Mouse (Mus musculus) hindbrain, embryonic 10.5 days (tissue): ENCODE measurements at regions not wholly inside any gene's neighbourhood (a gene's known extent, or its start where the extent isn't known, plus 50 kb on each side); places are given as distances from the start of the nearest gene placed in this dataset.

ENCODE experiments used
- DNase-seq: peaks from one replicate; pipeline ENCODE4 v3.0.0-alpha.2; 2017; ENCODE audit warnings: low spot score
- H3K27ac ChIP-seq: fragments of 300-500 bp; sonication (generic); 2 replicates; pipeline ENCODE4 v1.5.1; 2016; ENCODE audit warnings: mild to moderate bottlenecking, moderate library complexity
- H3K27me3 ChIP-seq: fragments of 300-500 bp; sonication (generic); 2 replicates; pipeline ENCODE4 v1.6.1; 2016; ENCODE audit warnings: mild to moderate bottlenecking; ENCODE audit not compliant: poor library complexity, insufficient read depth, severe bottlenecking
- H3K36me3 ChIP-seq: fragments of 300-500 bp; sonication (generic); 2 replicates; pipeline ENCODE4 v1.6.1; 2016; ENCODE audit warnings: mild to moderate bottlenecking, moderate library complexity
- H3K4me1 ChIP-seq: fragments of 300-500 bp; sonication (generic); replicated peaks from 2 replicates; pipeline ENCODE4 v1.6.1; 2016; ENCODE audit warnings: mild to moderate bottlenecking
- H3K4me3 ChIP-seq: fragments of 300-500 bp; sonication (generic); 2 replicates; pipeline ENCODE4 v1.5.1; 2016; ENCODE audit warnings: mild to moderate bottlenecking, moderate library complexity
- H3K9me3 ChIP-seq: fragments of 300-500 bp; sonication (generic); 2 replicates; pipeline ENCODE4 v1.6.1; 2016; ENCODE audit warnings: mild to moderate bottlenecking, moderate library complexity
- WGBS: fragments of 180-500 bp; shearing (Covaris S2); methylation state at CpG from one replicate; pipeline ENCODE4 v1.1.7; 2016; 5-methylcytosine and 5-hydroxymethylcytosine counted together

GRCm38 (mm10) chr13:71690069-71690817 lies 273.3 kb downstream of the Irx1 start:
- Histone ChIP-seq H3K9me3 (no peaks in the 10 kb centered on the region), H3K27me3 (no peaks in the 10 kb centered on the region; the same call in 1 of the 2 replicates), H3K27ac (0 out of 2 replicates have a peak overlapping the region, but pooled peaks have one; percentile 59), H3K36me3 (no peaks in the 10 kb centered on the region), H3K4me3 (peak overlapping the region; percentile 24), H3K4me1 (peaks cover 18% of the 10 kb centered on the region)
- 32% methylated on average over 20 of the region's 20 CpGs for WGBS
- peak; percentile 31 for DNase-seq

- Histone ChIP-seq H3K27ac (no peak overlapping the region), H3K4me1 (peaks cover 18% of the 10 kb centered on the region), H3K36me3 (no peaks in the 10 kb centered on the region), H3K4me3 (no peak overlapping the region), H3K9me3 (no peaks in the 10 kb centered on the region), H3K27me3 (no peaks in the 10 kb centered on the region; the same call in 1 of the 2 replicates)
- WGBS: 49% methylated on average over 9 of the region's 9 CpGs
- no peak for DNase-seq
Measured at GRCm38 (mm10) chr13:71689187-71689586, 274.3 kb downstream of the Irx1 start.

- H3K27me3 ChIP-seq: no peaks in the 10 kb centered on the region
- no peak overlapping the region for H3K27ac ChIP-seq
- no peaks in the 10 kb centered on the region for H3K36me3 ChIP-seq
- H3K9me3 ChIP-seq: no peaks in the 10 kb centered on the region
- H3K4me3 ChIP-seq: no peak overlapping the region
- 63% methylated on average over 10 of the region's 10 CpGs for WGBS
- no peak for DNase-seq
- peaks cover 8% of the 10 kb centered on the region for H3K4me1 ChIP-seq
Measured at GRCm38 (mm10) chr13:71676081-71676624, 287.4 kb downstream of the Irx1 start.

GRCm38 (mm10) chr13:71669956-71670739 lies 293.4 kb downstream of the Irx1 start:
- Histone ChIP-seq H3K4me1 (peaks cover 3% of the 10 kb centered on the region; the same call in 1 of the 2 replicates), H3K4me3 (no peak overlapping the region), H3K9me3 (no peaks in the 10 kb centered on the region), H3K27ac (no peak overlapping the region), H3K27me3 (no peaks in the 10 kb centered on the region), H3K36me3 (no peaks in the 10 kb centered on the region)
- 89% methylated on average over 6 of the region's 6 CpGs for WGBS
- DNase-seq: no peak

- WGBS: 84% methylated on average over 2 of the region's 2 CpGs
Measured at GRCm38 (mm10) chr13:71668256-71668655, 295.3 kb downstream of the Irx1 start.

GRCm38 (mm10) chr13:71665221-71665916 lies 298.2 kb downstream of the Irx1 start:
- Histone ChIP-seq H3K36me3 (no peaks in the 10 kb centered on the region), H3K27ac (no peak overlapping the region), H3K4me1 (peaks cover 12% of the 10 kb centered on the region; the same call in 1 of the 2 replicates), H3K4me3 (no peak overlapping the region), H3K9me3 (no peaks in the 10 kb centered on the region), H3K27me3 (peaks cover under 1% of the 10 kb centered on the region; the same call in 1 of the 2 replicates)
- no peak for DNase-seq
- 68% methylated on average over 7 of the region's 7 CpGs for WGBS

More at GRCm38 (mm10) chr13:71668256-71668655, 295.3 kb downstream of the Irx1 start:
- Histone ChIP-seq H3K27ac (no peak overlapping the region), H3K36me3 (no peaks in the 10 kb centered on the region), H3K9me3 (no peaks in the 10 kb centered on the region), H3K27me3 (no peaks in the 10 kb centered on the region), H3K4me3 (no peak overlapping the region), H3K4me1 (peaks cover 5% of the 10 kb centered on the region; the same call in 1 of the 2 replicates)
- DNase-seq: no peak

DNA sequence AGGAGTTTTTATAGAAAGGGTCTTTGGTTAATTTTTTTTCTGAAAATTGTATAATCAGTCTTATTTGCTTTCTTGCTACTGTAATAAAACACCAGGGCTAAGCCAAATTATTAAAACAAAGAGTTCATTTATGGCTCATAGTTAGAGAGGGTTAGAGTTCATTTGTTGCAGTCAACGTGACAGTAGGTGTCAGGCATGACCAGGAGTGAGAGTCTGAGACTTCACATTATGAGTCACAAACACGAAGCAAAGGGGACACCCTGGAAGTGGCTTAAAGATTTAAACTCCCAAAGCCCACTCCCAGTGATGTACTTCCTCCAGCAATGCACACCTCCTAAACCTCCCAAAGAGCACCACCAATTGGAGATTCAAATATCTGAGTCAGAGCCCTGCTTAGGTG lies 305.6 kb downstream of the Irx1 start:
- no peaks in the 10 kb centered on the region for H3K9me3 ChIP-seq
- DNase-seq: no peak
- peaks cover 12% of the 10 kb centered on the region; the same call in 1 of the 2 replicates for H3K27me3 ChIP-seq
- peaks cover 20% of the 10 kb centered on the region for H3K4me1 ChIP-seq
- no peak overlapping the region for H3K4me3 ChIP-seq
- no peak overlapping the region for H3K27ac ChIP-seq
- H3K36me3 ChIP-seq: no peaks in the 10 kb centered on the region
- 73% methylated on average over 2 of the region's 2 CpGs for WGBS

DNA sequence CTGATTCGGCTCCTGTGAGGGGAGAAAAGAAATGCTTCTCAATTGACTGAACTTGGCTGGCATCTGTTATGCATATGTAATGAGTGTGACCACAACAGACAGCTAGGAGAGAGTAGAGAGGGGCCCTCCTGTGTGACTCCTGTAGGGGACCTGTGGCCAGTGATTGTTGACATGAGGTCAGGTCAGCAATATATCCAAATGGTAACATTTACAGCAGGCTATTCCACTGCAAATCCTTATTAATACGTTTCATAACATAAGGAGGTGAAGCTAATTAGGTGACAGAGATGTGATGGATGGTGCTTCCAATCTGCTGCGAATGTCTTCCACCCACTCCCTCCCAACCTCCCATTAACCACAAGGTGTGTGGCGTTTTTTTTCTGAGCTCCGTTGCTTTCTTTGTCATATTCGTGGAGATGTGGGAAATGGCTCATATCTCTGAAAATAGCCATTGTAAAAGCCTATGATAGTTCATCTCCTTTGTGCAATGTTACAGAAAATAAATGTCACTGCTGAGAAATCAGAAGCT lies 309.5 kb downstream of the Irx1 start:
- no peak for DNase-seq

DNA sequence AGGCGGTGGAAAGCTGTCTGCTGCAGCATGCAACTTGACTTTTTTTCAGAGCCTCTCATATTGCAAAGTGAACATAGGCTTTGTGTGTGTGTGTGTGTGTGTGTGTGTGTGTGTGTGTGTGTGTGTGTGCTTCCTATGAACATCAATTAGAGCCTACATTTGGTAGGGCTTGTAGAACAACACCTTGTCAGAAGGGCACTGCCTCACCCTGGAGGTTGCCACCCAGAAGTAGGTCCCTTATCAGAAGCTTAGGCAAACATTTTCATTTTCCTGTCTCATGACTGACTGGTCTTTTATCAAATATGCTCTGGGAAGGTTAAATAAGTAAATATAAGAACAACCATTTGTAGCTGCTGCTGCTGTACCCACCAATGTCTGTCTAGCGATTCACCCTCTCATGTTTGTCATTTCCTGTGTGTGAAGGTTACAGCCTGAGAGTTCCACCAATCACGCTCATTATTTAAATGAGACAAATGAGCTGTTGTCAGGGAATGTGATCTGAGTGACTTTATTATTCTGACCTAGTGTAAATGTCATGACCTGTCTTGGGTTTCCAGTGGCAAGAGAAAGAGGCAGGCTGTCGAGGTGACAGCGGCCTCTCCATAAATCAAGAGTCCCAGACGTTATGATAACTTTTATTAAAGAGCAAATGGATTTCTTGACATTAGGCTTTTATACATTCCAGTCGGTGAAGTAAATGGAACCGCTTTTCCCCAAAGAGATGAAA lies 310.1 kb downstream of the Irx1 start:
- no peaks in the 10 kb centered on the region for H3K9me3 ChIP-seq
- H3K36me3 ChIP-seq: no peaks in the 10 kb centered on the region
- H3K4me3 ChIP-seq: no peak overlapping the region
- WGBS: 48% methylated on average over 8 of the region's 8 CpGs
- no peak overlapping the region for H3K27ac ChIP-seq
- no peak for DNase-seq
- peaks cover 33% of the 10 kb centered on the region for H3K4me1 ChIP-seq
- 0 out of 2 replicates have a peak, but pooled peaks cover 5% of the 10 kb centered on the region for H3K27me3 ChIP-seq

More for the DNA sequence above, 309.5 kb downstream of the Irx1 start:
- no peak overlapping the region for H3K4me3 ChIP-seq
- H3K9me3 ChIP-seq: no peaks in the 10 kb centered on the region
- peaks cover 32% of the 10 kb centered on the region for H3K4me1 ChIP-seq
- WGBS: 62% methylated on average over 6 of the region's 6 CpGs
- H3K36me3 ChIP-seq: no peaks in the 10 kb centered on the region
- H3K27me3 ChIP-seq: 0 out of 2 replicates have a peak, but pooled peaks cover 5% of the 10 kb centered on the region
- H3K27ac ChIP-seq: no peak overlapping the region

DNA sequence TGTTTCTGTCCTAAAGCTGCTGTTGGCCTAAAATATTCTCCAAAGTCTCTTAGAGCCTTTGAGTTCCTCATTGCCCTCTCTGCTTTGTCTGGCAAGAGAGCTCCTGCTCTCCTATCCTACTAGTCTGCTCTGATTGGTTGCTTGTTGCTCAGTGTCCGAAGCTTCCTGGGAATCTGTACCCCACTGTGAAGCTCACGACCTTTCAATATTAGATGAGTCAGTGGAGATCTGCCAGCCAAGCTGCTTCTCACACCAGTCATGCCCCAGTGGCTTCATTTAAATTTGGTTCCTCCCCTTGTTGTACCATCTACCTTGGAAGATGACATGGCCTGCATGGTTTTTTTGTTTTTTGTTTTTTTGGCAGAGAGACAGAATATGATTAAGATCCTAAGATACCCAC lies 313.6 kb downstream of the Irx1 start:
- Histone ChIP-seq H3K36me3 (no peaks in the 10 kb centered on the region), H3K27me3 (no peaks in the 10 kb centered on the region), H3K4me3 (no peak overlapping the region), H3K9me3 (no peaks in the 10 kb centered on the region), H3K27ac (peak overlapping the region; percentile 30), H3K4me1 (peaks cover 33% of the 10 kb centered on the region)
- WGBS: 8% methylated on average over 2 of the region's 2 CpGs
- no peak for DNase-seq

GRCm38 (mm10) chr13:71649031-71649430 lies 314.5 kb downstream of the Irx1 start:
- Histone ChIP-seq H3K4me3 (no peak overlapping the region), H3K27ac (peak overlapping the region; percentile 30), H3K36me3 (no peaks in the 10 kb centered on the region), H3K27me3 (no peaks in the 10 kb centered on the region), H3K9me3 (no peaks in the 10 kb centered on the region), H3K4me1 (peaks cover 31% of the 10 kb centered on the region)
- 53% methylated on average over 2 of the region's 2 CpGs for WGBS
- DNase-seq: no peak

GRCm38 (mm10) chr13:71631447-71631846 lies 332.1 kb downstream of the Irx1 start:
- H3K4me3 ChIP-seq: no peak overlapping the region
- DNase-seq: no peak
- 58% methylated on average over 2 of the region's 2 CpGs for WGBS

More at GRCm38 (mm10) chr13:71631447-71631846, 332.1 kb downstream of the Irx1 start:
- H3K36me3 ChIP-seq: no peaks in the 10 kb centered on the region
- H3K4me1 ChIP-seq: peaks cover 29% of the 10 kb centered on the region
- no peaks in the 10 kb centered on the region for H3K9me3 ChIP-seq
- H3K27me3 ChIP-seq: peaks cover 33% of the 10 kb centered on the region
- no peak overlapping the region for H3K27ac ChIP-seq
